Mouse (Mus musculus): ENCODE measurements around the gene Apol10a. TPM values are rescaled to one million over a fixed set of nuclear protein-coding genes. Genes with fewer than 3 reads are reported as not detected.
"Not testable (repeated sequence)": the region's sequence is repeated elsewhere in the genome, so short reads cannot be mapped to it uniquely, and the experiment has no call there.

Apol10a gene
- not detected in 2 replicates for polyA plus RNA-seq (2015; fragmentation: Nextera tagmentation; extraction: Ambion mirVana)

GRCm38 (mm10) chr15:77476693-77477092 lies at the start of gene Apol10a:
Apol10a (plus strand) TSS chr15:77477047.
- not testable (repeated sequence) for H3K27ac ChIP-seq; H3K4me2 ChIP-seq; H3K9me3 ChIP-seq; H3K4me1 ChIP-seq; H3K36me3 ChIP-seq; H3K4me3 ChIP-seq; H3K27me3 ChIP-seq; ATAC-seq (ENCODE audit: borderline replicate concordance, extremely low read depth, low FRiP score, low TSS enrichment); H3K9ac ChIP-seq
- 64% methylated on average over 2 of the region's 2 CpGs for WGBS

- not testable (repeated sequence) for H3K9ac ChIP-seq; H3K27ac ChIP-seq; H3K36me3 ChIP-seq; H3K4me1 ChIP-seq; ATAC-seq (ENCODE audit: borderline replicate concordance, extremely low read depth, low FRiP score, low TSS enrichment); H3K4me2 ChIP-seq; H3K4me3 ChIP-seq; H3K27me3 ChIP-seq; H3K9me3 ChIP-seq
- WGBS = 44% methylated on average over 9 of the region's 10 CpGs
Measured at GRCm38 (mm10) chr15:77428690-77429448, 48.0 kb upstream of the Apol10a start.

- not testable (repeated sequence) for H3K4me3 ChIP-seq; H3K9me3 ChIP-seq; H3K36me3 ChIP-seq; H3K27ac ChIP-seq; ATAC-seq (ENCODE audit: borderline replicate concordance, extremely low read depth, low FRiP score, low TSS enrichment); H3K4me1 ChIP-seq; H3K4me2 ChIP-seq; H3K27me3 ChIP-seq; H3K9ac ChIP-seq
- 69% methylated on average over 8 of the region's 8 CpGs for WGBS
Measured at GRCm38 (mm10) chr15:77444746-77445145, 32.1 kb upstream of the Apol10a start.

DNA sequence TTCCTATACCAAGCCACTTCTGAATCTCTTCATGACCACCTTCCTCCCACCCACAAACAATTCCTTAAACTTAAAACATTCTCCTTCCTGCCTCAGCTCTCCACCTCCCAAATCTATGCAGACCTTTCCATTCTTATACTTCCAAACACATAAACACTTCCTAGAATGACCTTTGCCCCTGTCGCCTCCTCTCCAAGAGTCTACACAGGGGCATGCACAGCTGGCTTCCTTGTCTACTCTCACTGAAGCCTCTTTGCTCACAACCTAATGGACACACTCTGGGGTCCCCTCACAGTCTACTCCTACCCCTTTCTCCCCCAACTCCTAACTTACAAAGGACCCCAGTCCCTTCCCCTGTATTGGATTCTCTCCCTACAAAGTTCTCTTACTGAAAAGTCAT lies 31.2 kb upstream of the Apol10a start:
- not testable (repeated sequence) for H3K36me3 ChIP-seq; H3K27ac ChIP-seq; H3K4me3 ChIP-seq; H3K27me3 ChIP-seq; H3K9ac ChIP-seq; H3K4me1 ChIP-seq; H3K9me3 ChIP-seq; ATAC-seq (ENCODE audit: borderline replicate concordance, extremely low read depth, low FRiP score, low TSS enrichment); H3K4me2 ChIP-seq
- 8% methylated on average over 1 of the region's 1 CpGs for WGBS

- not testable (repeated sequence) for H3K27me3 ChIP-seq; H3K4me3 ChIP-seq; H3K9me3 ChIP-seq; H3K27ac ChIP-seq; H3K4me2 ChIP-seq; ATAC-seq (ENCODE audit: borderline replicate concordance, extremely low read depth, low FRiP score, low TSS enrichment); H3K9ac ChIP-seq; H3K4me1 ChIP-seq; H3K36me3 ChIP-seq
- WGBS = 90% methylated on average over 2 of the region's 2 CpGs
Measured at GRCm38 (mm10) chr15:77447392-77447791, 29.5 kb upstream of the Apol10a start, which contains the start of gene Apol7b. Apol7b (minus strand) TSS chr15:77447492.

DNA sequence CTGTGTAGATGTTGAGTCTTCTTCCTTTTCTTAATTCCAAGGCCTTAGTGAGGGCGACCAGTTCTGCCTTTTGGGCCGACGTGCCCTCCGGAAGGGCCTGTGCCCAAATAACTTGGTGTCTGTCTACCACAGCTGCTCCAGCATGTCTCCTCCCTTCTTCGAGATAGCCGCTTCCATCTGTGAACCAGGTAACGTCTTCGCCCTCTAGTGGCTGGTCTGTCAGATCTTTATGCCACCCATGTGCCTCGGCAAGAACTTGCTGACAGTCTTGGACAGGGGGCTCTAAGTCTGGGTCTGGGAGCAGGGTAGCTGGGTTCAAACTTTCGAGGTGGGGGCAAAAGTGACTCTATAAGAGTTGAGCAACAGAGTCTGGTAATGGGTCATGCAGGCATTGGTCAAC lies 26.9 kb upstream of the Apol10a start:
- not testable (repeated sequence) for H3K27me3 ChIP-seq; H3K4me1 ChIP-seq; H3K27ac ChIP-seq; H3K4me3 ChIP-seq; ATAC-seq (ENCODE audit: borderline replicate concordance, extremely low read depth, low FRiP score, low TSS enrichment); H3K9me3 ChIP-seq; H3K4me2 ChIP-seq; H3K9ac ChIP-seq; H3K36me3 ChIP-seq
- 37% methylated on average over 10 of the region's 10 CpGs for WGBS

GRCm38 (mm10) chr15:77474699-77475390 lies 2.0 kb upstream of the Apol10a start:
- H3K4me2 ChIP-seq; H3K27me3 ChIP-seq; H3K36me3 ChIP-seq; ATAC-seq (ENCODE audit: borderline replicate concordance, extremely low read depth, low FRiP score, low TSS enrichment); H3K27ac ChIP-seq; H3K4me1 ChIP-seq; H3K4me3 ChIP-seq; H3K9me3 ChIP-seq; H3K9ac ChIP-seq: not testable (repeated sequence)
- 78% methylated on average over 7 of the region's 7 CpGs for WGBS

DNA sequence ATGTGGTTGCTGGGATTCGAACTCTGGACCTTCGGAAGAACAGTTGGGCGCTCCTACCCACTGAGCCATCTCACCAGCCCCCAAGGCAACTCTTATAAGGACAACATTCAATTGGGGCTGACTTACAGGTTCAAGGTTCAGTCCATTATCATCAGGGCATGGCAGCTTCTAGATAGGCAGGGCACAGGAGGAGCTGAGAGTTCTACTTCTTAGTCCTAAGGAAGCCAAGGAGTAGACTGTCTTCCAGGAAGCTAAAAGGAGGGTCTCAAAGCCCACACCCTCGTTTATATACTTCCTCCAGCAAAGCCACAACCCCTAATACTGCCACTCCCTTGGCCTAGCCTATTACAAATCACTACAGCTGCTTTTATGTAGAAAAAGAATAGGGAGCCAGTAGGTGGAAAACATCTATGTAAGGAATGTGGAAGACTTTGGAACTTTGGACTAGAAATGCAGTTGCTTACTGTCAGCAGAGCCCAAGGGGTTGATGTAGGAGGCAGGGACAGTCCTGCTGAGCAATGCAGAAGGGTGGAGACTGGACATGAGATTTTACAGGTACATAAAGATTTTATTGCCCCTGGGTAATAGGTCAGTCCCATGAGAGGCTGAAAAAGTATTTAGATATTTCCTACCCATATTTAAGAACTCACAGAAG lies 5.4 kb downstream of the Apol10a start:
- H3K36me3 ChIP-seq = no peaks in the 10 kb centered on the region
- H3K4me1 ChIP-seq = no peaks in the 10 kb centered on the region
- WGBS = 65% methylated on average over 4 of the region's 4 CpGs
- H3K4me3 ChIP-seq = no peak overlapping the region
- no peaks in the 10 kb centered on the region for H3K9me3 ChIP-seq
- no peak for ATAC-seq (ENCODE audit: borderline replicate concordance, extremely low read depth, low FRiP score, low TSS enrichment)
- H3K9ac ChIP-seq = no peak overlapping the region
- H3K4me2 ChIP-seq = no peak overlapping the region
- H3K27ac ChIP-seq = no peak overlapping the region
- no peaks in the 10 kb centered on the region for H3K27me3 ChIP-seq

- not testable (repeated sequence) for H3K4me2 ChIP-seq; H3K27ac ChIP-seq; H3K9me3 ChIP-seq; ATAC-seq (ENCODE audit: borderline replicate concordance, extremely low read depth, low FRiP score, low TSS enrichment); H3K9ac ChIP-seq; H3K36me3 ChIP-seq; H3K4me1 ChIP-seq; H3K27me3 ChIP-seq; H3K4me3 ChIP-seq
- WGBS = no CpG with 5 or more reads among the region's 1 CpGs
Measured at GRCm38 (mm10) chr15:77493181-77493580, 16.3 kb downstream of the Apol10a start.

DNA sequence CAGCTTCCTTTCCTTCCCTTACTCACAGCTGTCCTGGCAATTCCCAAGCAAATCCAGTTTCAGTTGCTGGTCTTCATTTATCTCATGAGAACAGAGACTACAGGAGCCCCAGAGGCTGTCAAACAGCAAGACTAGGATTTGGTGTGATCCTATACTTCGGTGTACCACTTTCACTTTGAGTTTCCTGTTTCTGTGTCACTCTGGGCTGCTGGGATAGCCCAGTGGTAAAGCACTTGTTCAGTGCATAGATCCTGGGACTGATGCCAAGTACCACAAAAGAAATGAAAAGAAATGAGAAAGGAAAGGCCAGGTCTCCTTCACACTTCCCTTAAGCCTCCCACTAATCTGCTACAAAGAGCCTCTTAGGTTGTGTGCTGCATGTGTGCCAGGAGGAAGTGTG lies 17.8 kb downstream of the Apol10a start:
- H3K9ac ChIP-seq; H3K27ac ChIP-seq; H3K36me3 ChIP-seq; H3K4me1 ChIP-seq; ATAC-seq (ENCODE audit: borderline replicate concordance, extremely low read depth, low FRiP score, low TSS enrichment); H3K4me2 ChIP-seq; H3K27me3 ChIP-seq; H3K4me3 ChIP-seq; H3K9me3 ChIP-seq: not testable (repeated sequence)
- 50% methylated on average over 1 of the region's 1 CpGs for WGBS

GRCm38 (mm10) chr15:77507966-77508365 lies 31.1 kb downstream of the Apol10a start, which contains the start of gene Apol11a:
Apol11a (plus strand) TSS chr15:77508271.
- H3K4me1 ChIP-seq; H3K36me3 ChIP-seq; ATAC-seq (ENCODE audit: borderline replicate concordance, extremely low read depth, low FRiP score, low TSS enrichment): not testable (repeated sequence)

GRCm38 (mm10) chr15:77520596-77520995 lies 43.7 kb downstream of the Apol10a start:
- not testable (repeated sequence) for ATAC-seq (ENCODE audit: borderline replicate concordance, extremely low read depth, low FRiP score, low TSS enrichment); H3K36me3 ChIP-seq; H3K4me1 ChIP-seq; H3K27me3 ChIP-seq; H3K9ac ChIP-seq; H3K4me2 ChIP-seq; H3K9me3 ChIP-seq; H3K27ac ChIP-seq; H3K4me3 ChIP-seq
- 51% methylated on average over 4 of the region's 4 CpGs for WGBS

More at GRCm38 (mm10) chr15:77507966-77508365, 31.1 kb downstream of the Apol10a start, which contains the start of gene Apol11a:
- not testable (repeated sequence) for H3K4me3 ChIP-seq, H3K9ac ChIP-seq, H3K27ac ChIP-seq, H3K9me3 ChIP-seq, H3K4me2 ChIP-seq, H3K27me3 ChIP-seq

All from lung, embryonic 15.5 days (tissue).